Comparison of ENCODE assay signal across 10 mouse cellular contexts in genomic region chr9:87248118-87248517, GRCm38 (mm10). TPM values are rescaled to one million over a fixed set of nuclear protein-coding genes. Genes with fewer than 3 reads are reported as not detected.
DNase-seq lines count a peak whose midpoint lies in the region; ATAC-seq and TF ChIP-seq lines count a peak whose summit lies in the region.
"Had no signal": no experiment of that assay in that cellular context is flagged by ENCODE, and none has a peak within 500 bp of the region (broad histone marks: within the 10 kb centered on the region; RNA-seq: fewer than 3 reads in every experiment).

No protein-coding gene starts in this region.

- peaks cover 9% of the 10 kb centered on the region; the same call in 1 of the 2 replicates for H3K36me3 ChIP-seq in lung, postnatal 0 days (ENCODE audit: insufficient read depth, low read length)
- peaks cover 46% of the 10 kb centered on the region for H3K36me3 ChIP-seq in hindbrain, embryonic 14.5 days (replicated peaks; ENCODE audit: control insufficient read depth, insufficient read depth)

- no peaks in the 10 kb centered on the region for H3K4me1 ChIP-seq in lung, postnatal 0 days (ENCODE audit: insufficient read depth, low read depth, low read length)
- no peaks in the 10 kb centered on the region for H3K4me1 ChIP-seq in lung, adult 2 months (ENCODE audit: control insufficient read depth, insufficient read depth, low read length)
- no peaks in the 10 kb centered on the region for H3K4me1 ChIP-seq in hindbrain, embryonic 14.5 days (replicated peaks; ENCODE audit: control insufficient read depth, insufficient read depth, low read length)

- TF ChIP-seq POLR2A in lung, adult 2 months (IDR thresholded peaks at IDR 0.05; ENCODE audit: borderline replicate concordance, extremely low read depth, low read depth, low read length), result no peak

- H3K9ac ChIP-seq in lung, postnatal 0 days (replicated peaks; ENCODE audit: low read depth), result no peak overlapping the region
- H3K9ac ChIP-seq in hindbrain, embryonic 14.5 days, result no peak overlapping the region

- peak; percentile 41 for DNase-seq in embryo, embryonic 11 days
- no peak for DNase-seq in embryo, embryonic 10 days (ENCODE audit: low spot score)
- peak; percentile 51 for DNase-seq in lung, postnatal 0 days (ENCODE audit: low spot score)
- DNase-seq in lung, adult 2 months, result no peak
- DNase-seq in hindbrain, embryonic 14.5 days (ENCODE audit: low spot score), result peak; percentile 66
- peak; percentile 5 for DNase-seq in retina, postnatal 7 days (ENCODE audit: low read depth, low spot score)
- DNase-seq in T-cell, adult 2 months (ENCODE audit: low spot score), result no peak
- DNase-seq in gastrocnemius, postnatal 25 days, result no peak
- DNase-seq: layer of hippocampus, postnatal 36 days had no signal

- H3K27me3 ChIP-seq in lung, postnatal 0 days (replicated peaks; ENCODE audit: insufficient read depth, low read length), result no peaks in the 10 kb centered on the region
- no peaks in the 10 kb centered on the region for H3K27me3 ChIP-seq in hindbrain, embryonic 14.5 days (ENCODE audit: control insufficient read depth, insufficient read depth, low read length)

- no peak for ATAC-seq in lung, postnatal 0 days
- ATAC-seq in hindbrain, embryonic 14.5 days (ENCODE audit: low FRiP score), result 0 out of 2 replicates have a peak, but pooled peaks have one; percentile 40

- no peak overlapping the region for H3K27ac ChIP-seq in lung, postnatal 0 days (ENCODE audit: low read length)
- H3K27ac ChIP-seq in hindbrain, embryonic 14.5 days, result no peak overlapping the region

- no peaks in the 10 kb centered on the region for H3K9me3 ChIP-seq in lung, postnatal 0 days (ENCODE audit: low read length)
- H3K9me3 ChIP-seq in hindbrain, embryonic 14.5 days (ENCODE audit: control insufficient read depth, low read length), result no peaks in the 10 kb centered on the region

- no peak overlapping the region for H3K4me3 ChIP-seq in lung, postnatal 0 days (ENCODE audit: low read depth, low read length)
- H3K4me3 ChIP-seq in lung, adult 2 months (replicated peaks; ENCODE audit: extremely low read depth, low read depth, low read length), result no peak overlapping the region
- H3K4me3 ChIP-seq in hindbrain, embryonic 14.5 days (replicated peaks; ENCODE audit: low read length), result no peak overlapping the region
- H3K4me3 ChIP-seq: erythroblast, embryonic 14.5 days had no signal

- TF ChIP-seq EP300 in lung, postnatal 0 days (IDR thresholded peaks at IDR 0.05), result no peak

- no peak overlapping the region for H3K4me2 ChIP-seq in lung, postnatal 0 days (replicated peaks; ENCODE audit: low read depth, low read length)
- no peak overlapping the region for H3K4me2 ChIP-seq in hindbrain, embryonic 14.5 days (replicated peaks)

- TF ChIP-seq CTCF in lung, postnatal 0 days (IDR thresholded peaks at IDR 0.05), result peak; percentile 67
- TF ChIP-seq CTCF in lung, adult 2 months (IDR thresholded peaks at IDR 0.05; ENCODE audit: insufficient read depth, low read length), result no peak

- 35% methylated on average over 3 of the region's 3 CpGs for WGBS in lung, postnatal 0 days
- WGBS in lung, adult 2 months, result 36% methylated on average over 3 of the region's 3 CpGs
- WGBS in hindbrain, embryonic 14.5 days, result 57% methylated on average over 3 of the region's 3 CpGs

RNA-seq across cellular contexts. Expression of gene Cep162, which starts 7.2 kb away (rescaled TPM):
- polyA plus RNA-seq in lung, postnatal 0 days (2015; fragmentation: Nextera tagmentation; extraction: Ambion mirVana), result 3.2 and 4.0 TPM in 2 replicates
- 1.1 and 1.7 TPM in 2 replicates for polyA plus RNA-seq in lung, adult 2 months (2012; rRNA removed)
- polyA plus RNA-seq in hindbrain, embryonic 14.5 days (2014; fragmentation: Nextera tagmentation; extraction: Ambion mirVana), result 6.2 and 7.1 TPM in 2 replicates
- 1 to 10 TPM; 1.7 to 2.0 TPM for total RNA-seq in gastrocnemius, postnatal 25 days (2021)

Comparison
In these comparisons a context has a peak if more than half of its experiments do, and no peak if none do; other contexts are left out.
1. DNase-seq: peak in embryo, embryonic 11 days (single experiment), lung, postnatal 0 days (single experiment), hindbrain, embryonic 14.5 days (single experiment) and retina, postnatal 7 days (single experiment); none in embryo, embryonic 10 days (single experiment), lung, adult 2 months (single experiment), T-cell, adult 2 months (single experiment) and gastrocnemius, postnatal 25 days (single experiment).